Mouse (Mus musculus): ENCODE data around the gene Actn1.

The Actn1 gene

GRCm38 (mm10) chr12:80198487-80198886, 61.7 kb downstream of the Actn1 start:
- in situ Hi-C loops (cut with MboI; ENCODE audit: unreplicated experiment in 2 of 2) = loop anchor here (5.0 to 10.0 kb wide), 3 partner anchors 59 to 526 kb away; no protein-coding TSS in a partner anchor

- in situ Hi-C loops (cut with MboI; ENCODE audit: unreplicated experiment in 2 of 2) = loop anchor here (5.0 to 10.0 kb wide), 3 partner anchors 60 to 527 kb away; no protein-coding TSS in a partner anchor
Observed at GRCm38 (mm10) chr12:80197343-80197742, 62.8 kb downstream of the Actn1 start.

- in situ Hi-C loops (cut with MboI; ENCODE audit: unreplicated experiment in 2 of 2) = loop anchor here in 1 of 2 experiments (10.0 kb wide), 1 partner anchor 533 kb away; no protein-coding TSS in a partner anchor
Observed at GRCm38 (mm10) chr12:80191806-80192205, 68.4 kb downstream of the Actn1 start.

- in situ Hi-C loops (cut with MboI; ENCODE audit: unreplicated experiment in 2 of 2) = loop anchor here in 1 of 2 experiments (10.0 kb wide), 1 partner anchor 533 kb away; no protein-coding TSS in a partner anchor
Observed at GRCm38 (mm10) chr12:80191371-80191770, 68.8 kb downstream of the Actn1 start.

GRCm38 (mm10) chr12:80190915-80191314, 69.3 kb downstream of the Actn1 start:
- in situ Hi-C loops (cut with MboI; ENCODE audit: unreplicated experiment in 2 of 2) = loop anchor here in 1 of 2 experiments (10.0 kb wide), 1 partner anchor 534 kb away; no protein-coding TSS in a partner anchor

GRCm38 (mm10) chr12:80184041-80184440, 76.1 kb downstream of the Actn1 start:
- in situ Hi-C loops (cut with MboI; ENCODE audit: unreplicated experiment in 2 of 2) = no loop called here

GRCm38 (mm10) chr12:80181831-80182230, 78.3 kb downstream of the Actn1 start:
- in situ Hi-C loops (cut with MboI; ENCODE audit: unreplicated experiment in 2 of 2) = no loop called here

GRCm38 (mm10) chr12:80178035-80178434, 82.1 kb downstream of the Actn1 start:
- in situ Hi-C loops (cut with MboI; ENCODE audit: unreplicated experiment in 2 of 2) = no loop called here

GRCm38 (mm10) chr12:80168736-80169135, 91.4 kb downstream of the Actn1 start:
- in situ Hi-C loops (cut with MboI; ENCODE audit: unreplicated experiment in 2 of 2) = loop anchor here (10.0 to 25.0 kb wide), 2 partner anchors 726 to 1019 kb away; no protein-coding TSS in a partner anchor

GRCm38 (mm10) chr12:80168178-80168686, 91.9 kb downstream of the Actn1 start:
- in situ Hi-C loops (cut with MboI; ENCODE audit: unreplicated experiment in 2 of 2) = loop anchor here (10.0 to 25.0 kb wide), 2 partner anchors 727 to 1019 kb away; no protein-coding TSS in a partner anchor

GRCm38 (mm10) chr12:80167321-80167720, 92.8 kb downstream of the Actn1 start:
- in situ Hi-C loops (cut with MboI; ENCODE audit: unreplicated experiment in 2 of 2) = loop anchor here (10.0 to 25.0 kb wide), 2 partner anchors 727 to 1020 kb away; no protein-coding TSS in a partner anchor

- in situ Hi-C loops (cut with MboI; ENCODE audit: unreplicated experiment in 2 of 2) = loop anchor here (10.0 to 25.0 kb wide), 2 partner anchors 728 to 1021 kb away; no protein-coding TSS in a partner anchor
Observed at GRCm38 (mm10) chr12:80166651-80167050, 93.5 kb downstream of the Actn1 start.

- in situ Hi-C loops (cut with MboI; ENCODE audit: unreplicated experiment in 2 of 2) = loop anchor here (10.0 to 25.0 kb wide), 2 partner anchors 730 to 1023 kb away; no protein-coding TSS in a partner anchor
Observed at GRCm38 (mm10) chr12:80164526-80164925, 95.6 kb downstream of the Actn1 start.

GRCm38 (mm10) chr12:80162448-80162847, 97.7 kb downstream of the Actn1 start:
- in situ Hi-C loops (cut with MboI; ENCODE audit: unreplicated experiment in 2 of 2) = loop anchor here (10.0 to 25.0 kb wide), 2 partner anchors 732 to 1025 kb away; no protein-coding TSS in a partner anchor

GRCm38 (mm10) chr12:80157675-80158074, 102.5 kb downstream of the Actn1 start:
- in situ Hi-C loops (cut with MboI; ENCODE audit: unreplicated experiment in 2 of 2) = loop anchor here (5.0 to 25.0 kb wide), 5 partner anchors 507 to 1030 kb away; partner anchors contain the start of gene Ccdc177 (in 1 of the 2)

GRCm38 (mm10) chr12:80153687-80154326, 106.4 kb downstream of the Actn1 start:
- in situ Hi-C loops (cut with MboI; ENCODE audit: unreplicated experiment in 2 of 2) = loop anchor here (10.0 to 25.0 kb wide), 4 partner anchors 511 to 1033 kb away; no protein-coding TSS in a partner anchor

GRCm38 (mm10) chr12:80153078-80153477, 107.1 kb downstream of the Actn1 start:
- in situ Hi-C loops (cut with MboI; ENCODE audit: unreplicated experiment in 2 of 2) = loop anchor here (10.0 to 25.0 kb wide), 4 partner anchors 512 to 1034 kb away; no protein-coding TSS in a partner anchor

- in situ Hi-C loops (cut with MboI; ENCODE audit: unreplicated experiment in 2 of 2) = loop anchor here (10.0 to 25.0 kb wide), 4 partner anchors 513 to 1035 kb away; no protein-coding TSS in a partner anchor
Observed at GRCm38 (mm10) chr12:80151821-80152220, 108.3 kb downstream of the Actn1 start.

GRCm38 (mm10) chr12:80150624-80151023, 109.5 kb downstream of the Actn1 start:
- in situ Hi-C loops (cut with MboI; ENCODE audit: unreplicated experiment in 2 of 2) = loop anchor here (10.0 to 25.0 kb wide), 4 partner anchors 514 to 1037 kb away; no protein-coding TSS in a partner anchor

GRCm38 (mm10) chr12:80147563-80148214, 112.5 kb downstream of the Actn1 start:
- in situ Hi-C loops (cut with MboI; ENCODE audit: unreplicated experiment in 2 of 2) = loop anchor here in 1 of 2 experiments (25.0 kb wide), 1 partner anchor 960 kb away; the partner anchor contains the start of gene Rdh11

Measured in v-Abl transformed pro-B cells (cell line).